Mouse (Mus musculus) heart, adult 18-20 months (tissue): ENCODE results near the gene Vps41. TPM values are rescaled to one million over a fixed set of nuclear protein-coding genes. Genes with fewer than 3 reads are reported as not detected.

Experiments
- DNase-seq, 2 experiments: peaks; one replicate each; pipeline ENCODE4 v3.0.0; 2021 to 2022; ENCODE audit warnings: mixed read lengths in 1 of 2
- total RNA-seq, 2 experiments: library from RNA; stranded (reverse); gene quantifications; 2 replicates each; pipeline ENCODE4 v1.2.3; 2021

Gene Vps41
- total RNA-seq, 2 experiments from 2014 or later = 32.4 to 32.9 TPM

DNA sequence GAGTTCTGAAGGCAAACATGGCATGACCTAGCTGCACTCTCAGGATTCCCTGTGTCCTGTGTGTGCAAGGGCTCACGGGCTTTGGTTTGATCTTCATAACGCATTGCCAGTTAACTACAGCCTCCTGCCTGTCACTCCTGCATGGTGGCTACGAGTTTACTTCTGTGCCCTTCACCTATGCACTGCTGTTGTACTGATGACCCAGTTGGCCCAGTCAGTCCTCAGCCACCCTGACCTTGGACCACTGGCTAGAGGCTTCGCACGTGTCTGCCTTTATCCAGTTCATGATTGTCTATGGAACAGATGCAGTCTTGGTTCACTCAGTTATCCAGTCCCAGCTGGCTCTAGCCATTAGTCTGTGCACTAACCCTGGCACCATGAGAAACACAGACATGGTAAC lies 151.7 kb downstream of the Vps41 start:
- no peak for DNase-seq

DNA sequence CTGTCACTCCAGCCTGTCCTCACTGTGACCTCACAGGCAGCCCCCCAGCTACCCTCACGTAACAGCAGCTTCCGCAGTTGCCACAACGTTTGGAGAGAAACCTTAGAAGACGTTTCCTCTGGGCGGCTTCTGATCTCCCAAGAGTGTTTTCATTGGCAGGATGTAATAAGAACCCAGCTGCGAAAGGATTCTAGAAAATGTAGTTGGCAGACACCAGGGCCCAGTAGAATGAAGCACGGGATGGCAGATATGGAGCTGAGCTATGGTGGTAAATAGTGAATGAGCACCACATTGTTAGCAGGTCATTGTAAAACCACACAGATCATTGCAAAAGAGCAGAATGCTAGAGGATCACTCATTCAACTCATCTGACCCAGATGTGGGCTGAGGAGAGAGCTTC lies 158.2 kb downstream of the Vps41 start:
- DNase-seq = no peak

DNA sequence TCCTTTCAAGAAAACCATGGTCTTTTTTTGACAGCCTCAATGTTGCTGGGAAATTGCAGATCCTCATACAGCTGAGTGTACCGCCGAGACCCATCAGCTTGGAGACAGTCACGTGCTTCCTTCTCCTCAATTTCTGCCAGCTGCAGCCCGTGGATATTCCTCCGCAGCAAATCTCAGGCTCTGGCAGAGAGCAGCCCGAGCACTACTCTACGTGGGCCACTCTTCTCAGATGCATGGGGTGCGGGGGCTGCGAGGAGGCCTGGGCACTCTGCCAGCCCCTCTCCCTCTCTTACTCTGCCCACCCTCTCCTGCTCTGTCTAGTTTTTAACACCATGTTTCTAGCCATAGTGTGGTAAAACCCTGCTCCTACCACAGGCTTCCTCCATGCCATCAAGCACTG lies 175.8 kb downstream of the Vps41 start:
- no peak for DNase-seq

DNA sequence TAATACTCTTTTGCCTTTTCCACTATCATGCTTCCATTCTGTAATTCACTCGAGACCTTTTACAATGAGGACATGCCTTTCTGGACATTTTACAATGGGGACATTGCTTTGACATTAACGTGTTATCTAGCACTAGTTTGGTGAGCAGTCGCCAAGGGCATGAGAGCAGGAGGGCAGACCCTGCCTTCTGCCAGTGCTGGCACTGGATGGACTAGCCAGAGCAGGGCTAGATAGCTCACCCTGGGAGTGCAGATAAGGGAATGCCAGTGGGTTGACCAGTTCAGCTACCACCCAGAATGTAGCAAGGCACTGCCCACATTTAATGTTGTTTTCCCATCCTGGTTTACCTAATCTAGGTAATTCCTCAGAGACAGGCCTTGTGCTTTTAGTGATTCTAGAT lies 179.7 kb downstream of the Vps41 start:
- peak; percentile 22 to 54 for DNase-seq

DNA sequence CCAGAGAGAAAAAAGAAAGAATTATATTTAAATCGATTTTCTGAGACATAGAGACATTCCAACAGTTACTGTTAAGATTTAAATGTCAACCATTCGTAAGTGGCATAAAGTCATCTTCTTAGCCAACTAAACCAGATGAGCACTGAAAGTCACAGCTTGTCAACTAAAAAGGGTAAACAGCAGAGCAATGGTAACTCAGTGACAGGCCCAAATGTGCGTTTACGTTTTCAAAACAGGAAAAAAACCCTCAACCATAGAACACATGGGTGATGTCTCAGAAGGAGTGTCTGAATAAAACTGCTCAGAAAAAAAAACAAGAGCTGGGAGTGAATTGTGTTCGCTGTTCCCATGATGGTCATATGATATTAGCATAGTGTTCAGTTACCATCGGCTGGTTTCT lies 186.5 kb downstream of the Vps41 start:
- DNase-seq = no peak

DNA sequence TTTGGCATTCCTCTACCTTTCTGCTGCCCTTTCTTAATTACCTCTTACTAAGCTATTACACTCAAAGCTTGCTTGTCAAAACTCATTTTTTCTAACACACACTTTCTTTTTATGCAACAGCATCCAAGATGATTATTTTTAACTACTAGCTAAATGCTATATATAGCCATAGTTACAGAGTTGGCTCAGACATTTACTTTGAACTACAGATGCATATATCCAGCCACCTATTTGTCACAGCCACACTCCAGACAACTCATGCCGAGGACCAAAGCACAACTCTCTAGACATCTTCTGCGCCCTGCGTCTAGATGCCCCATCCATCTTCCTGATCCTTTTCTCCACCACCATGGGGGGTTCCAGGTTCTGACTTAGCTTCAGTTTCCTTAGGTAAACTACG lies 197.7 kb downstream of the Vps41 start:
- DNase-seq = no peak

Other genes with a start within 250 kb of the Vps41 start
- gene Amph, start 230.9 kb downstream of the Vps41 start, total RNA-seq = 1 to 10 TPM; 1.1 to 1.4 TPM